Mouse (Mus musculus) liver, postnatal 0 days (tissue): ENCODE results near the gene Tmed8.

Experiments used
- CTCF ChIP-seq: sonication (generic); IDR thresholded peaks from 2 replicates; pipeline ENCODE4 v1.5.1; 2016; ENCODE audit warnings: antibody characterized with exemption, low read depth
- EP300 ChIP-seq: IDR thresholded peaks from 2 replicates; pipeline ENCODE4 v1.6.1; 2016; ENCODE audit warnings: antibody characterized with exemption, low read depth, mild to moderate bottlenecking

GRCm38 (mm10) chr12:87130224-87130623, 70.0 kb downstream of the Tmed8 start:
- TF ChIP-seq CTCF (no peak), EP300 (no peak)
